Mouse (Mus musculus) forebrain, embryonic 11.5 days (tissue): ENCODE measurements around the gene Aplp2. TPM values are rescaled to one million over a fixed set of nuclear protein-coding genes. Genes with fewer than 3 reads are reported as not detected.

ENCODE experiments used
- ATAC-seq: fragments of 200-750 bp; cut with Nextera tagmentation; replicated peaks from 2 replicates; pipeline ENCODE4 v1.8.0; 2017; ENCODE audit warnings: moderate TSS enrichment; ENCODE audit not compliant: low FRiP score
- DNase-seq: peaks from one replicate; pipeline ENCODE4 v3.0.0-alpha.2; 2017; ENCODE audit warnings: low spot score
- H3K27ac ChIP-seq: fragments of 300-500 bp; sonication (generic); 2 replicates; pipeline ENCODE4 v1.5.1; 2014; ENCODE audit warnings: low read depth, low read length
- H3K27me3 ChIP-seq: fragments of 300-500 bp; sonication (generic); 2 replicates; pipeline ENCODE4 v1.6.1; 2014; ENCODE audit warnings: mild to moderate bottlenecking, low read length, mixed read lengths; ENCODE audit not compliant: control insufficient read depth, insufficient read depth
- H3K36me3 ChIP-seq: fragments of 300-500 bp; sonication (generic); 2 replicates; pipeline ENCODE4 v1.6.1; 2014; ENCODE audit warnings: mild to moderate bottlenecking, low read length, moderate library complexity, mixed read lengths; ENCODE audit not compliant: control insufficient read depth, insufficient read depth
- H3K4me1 ChIP-seq: fragments of 300-500 bp; sonication (generic); replicated peaks from 2 replicates; pipeline ENCODE4 v1.6.1; 2014; ENCODE audit warnings: low read length, mixed read lengths; ENCODE audit not compliant: control insufficient read depth, insufficient read depth
- H3K4me2 ChIP-seq: fragments of 300-500 bp; sonication (generic); 2 replicates; pipeline ENCODE4 v1.6.1; 2014; ENCODE audit warnings: low read depth, mild to moderate bottlenecking, low read length, moderate library complexity, mixed read lengths; ENCODE audit not compliant: severe bottlenecking
- H3K4me3 ChIP-seq: fragments of 300-500 bp; sonication (generic); 2 replicates; pipeline ENCODE4 v1.5.1; 2014; ENCODE audit warnings: low read depth, low read length
- H3K9ac ChIP-seq: fragments of 300-500 bp; sonication (generic); 2 replicates; pipeline ENCODE4 v1.6.1; 2014; ENCODE audit warnings: low read length
- H3K9me3 ChIP-seq: fragments of 300-500 bp; sonication (generic); 2 replicates; pipeline ENCODE4 v1.6.1; 2016; ENCODE audit warnings: low read length, mixed read lengths; ENCODE audit not compliant: control insufficient read depth
- WGBS: fragments of 180-500 bp; shearing (Covaris S2); extraction: QIAGEN DNeasy Blood & Tissue Kit; methylation state at CpG from one replicate; pipeline ENCODE4 v1.1.7; 2014; 5-methylcytosine and 5-hydroxymethylcytosine counted together
- polyA plus RNA-seq: library from polyadenylated mRNA; unstranded; fragments of >200 nt; fragmentation: Nextera tagmentation; extraction: Ambion mirVana; gene quantifications from 2 replicates; pipeline ENCODE4 v1.2.1, GENCODE M21; 2014

Gene Aplp2
- polyA plus RNA-seq, 1 experiment from 2014 or later: 217 TPM

- ATAC-seq: no peak
- DNase-seq: no peak
- Histone ChIP-seq H3K36me3 (no peaks in the 10 kb centered on the region), H3K9me3 (no peaks in the 10 kb centered on the region), H3K4me1 (no peaks in the 10 kb centered on the region), H3K4me2 (no peak overlapping the region), H3K27ac (no peak overlapping the region), H3K27me3 (no peaks in the 10 kb centered on the region), H3K9ac (no peak overlapping the region), H3K4me3 (no peak overlapping the region)
- WGBS: 96% methylated on average over 3 of the region's 3 CpGs
Observed at GRCm38 (mm10) chr9:31198614-31199013, 13.0 kb downstream of the Aplp2 start.

DNA sequence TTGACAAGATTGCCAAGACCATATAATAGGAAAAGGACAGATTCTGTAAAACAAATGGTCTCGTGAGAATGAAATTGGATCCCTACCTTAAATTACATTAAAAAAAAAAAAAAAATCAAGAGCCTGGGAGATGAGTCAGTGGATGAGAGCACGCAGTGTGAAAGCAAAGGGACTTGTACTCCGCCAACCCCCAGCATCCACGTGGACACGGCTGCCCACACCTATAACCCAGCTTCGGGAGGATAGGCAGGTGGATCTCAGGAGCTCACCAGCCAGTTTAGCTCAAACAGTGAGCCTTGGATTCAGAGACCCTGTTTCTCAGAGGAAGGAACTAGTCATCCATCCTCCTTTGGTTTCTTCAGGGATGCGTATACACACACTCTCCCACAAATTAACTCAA lies 13.8 kb downstream of the Aplp2 start:
- Histone ChIP-seq H3K36me3 (no peaks in the 10 kb centered on the region), H3K4me3 (no peak overlapping the region), H3K4me2 (no peak overlapping the region), H3K27ac (no peak overlapping the region), H3K4me1 (no peaks in the 10 kb centered on the region), H3K9me3 (no peaks in the 10 kb centered on the region), H3K9ac (no peak overlapping the region), H3K27me3 (no peaks in the 10 kb centered on the region)
- WGBS: 96% methylated on average over 7 of the region's 7 CpGs
- ATAC-seq (no peak), DNase-seq (no peak)

DNA sequence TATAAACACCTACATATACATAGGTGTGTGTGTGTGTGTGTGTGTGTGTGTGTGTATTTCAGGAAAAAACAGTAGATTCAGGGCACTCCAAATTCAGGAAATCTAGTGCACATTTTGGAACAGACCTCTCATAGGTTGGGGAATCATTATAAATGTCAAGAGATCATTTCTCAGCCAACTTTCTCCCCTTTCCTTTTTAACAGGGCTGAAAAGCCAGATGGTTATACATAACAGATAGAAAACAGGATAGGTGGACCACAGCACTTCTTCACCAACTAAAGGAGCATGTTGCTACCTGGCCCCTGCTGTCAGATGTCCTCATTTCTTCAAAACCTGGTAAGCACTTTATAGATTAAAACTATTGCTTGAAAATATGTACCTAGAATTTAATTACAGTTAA lies 14.9 kb downstream of the Aplp2 start:
- Histone ChIP-seq H3K9me3 (no peaks in the 10 kb centered on the region), H3K27ac (no peak overlapping the region), H3K27me3 (no peaks in the 10 kb centered on the region), H3K4me3 (no peak overlapping the region), H3K36me3 (no peaks in the 10 kb centered on the region), H3K9ac (no peak overlapping the region), H3K4me1 (no peaks in the 10 kb centered on the region), H3K4me2 (no peak overlapping the region)
- ATAC-seq (no peak), DNase-seq (no peak)

DNA sequence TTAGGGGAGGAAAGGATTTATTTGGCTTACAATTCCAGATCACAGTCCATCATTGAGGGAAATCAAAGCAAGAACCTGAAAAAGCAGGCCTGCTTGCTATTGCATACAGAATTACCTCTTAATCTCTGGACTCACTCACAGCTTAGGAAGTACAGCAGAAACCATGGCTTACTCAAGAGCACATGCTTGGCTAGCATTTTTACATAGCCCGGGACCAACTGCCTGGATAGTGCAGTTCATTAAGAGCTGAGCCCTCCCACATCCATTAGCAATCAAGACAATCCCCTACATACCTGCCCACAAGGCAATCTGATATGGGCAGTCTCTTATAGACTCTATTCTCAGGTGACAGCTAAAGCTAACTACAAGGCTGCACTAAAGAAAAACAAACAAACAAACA lies 16.0 kb downstream of the Aplp2 start:
- 93% methylated on average over 1 of the region's 1 CpGs for WGBS
- H3K4me2 ChIP-seq: no peak overlapping the region

GRCm38 (mm10) chr9:31192378-31192777 lies 19.2 kb downstream of the Aplp2 start:
- no peak overlapping the region for H3K9ac ChIP-seq
- no peak overlapping the region for H3K4me2 ChIP-seq
- ATAC-seq (no peak), DNase-seq (no peak)
- WGBS: 95% methylated on average over 7 of the region's 7 CpGs
- H3K4me3 ChIP-seq: no peak overlapping the region
- no peaks in the 10 kb centered on the region for H3K9me3 ChIP-seq
- H3K27ac ChIP-seq: no peak overlapping the region
- no peaks in the 10 kb centered on the region for H3K4me1 ChIP-seq
- no peaks in the 10 kb centered on the region for H3K36me3 ChIP-seq
- no peaks in the 10 kb centered on the region for H3K27me3 ChIP-seq

More for the DNA sequence above, 16.0 kb downstream of the Aplp2 start:
- DNase-seq (no peak), ATAC-seq (no peak)
- no peak overlapping the region for H3K27ac ChIP-seq
- no peaks in the 10 kb centered on the region for H3K9me3 ChIP-seq
- H3K4me3 ChIP-seq: no peak overlapping the region
- H3K4me1 ChIP-seq: no peaks in the 10 kb centered on the region
- no peaks in the 10 kb centered on the region for H3K27me3 ChIP-seq
- H3K9ac ChIP-seq: no peak overlapping the region
- H3K36me3 ChIP-seq: no peaks in the 10 kb centered on the region

DNA sequence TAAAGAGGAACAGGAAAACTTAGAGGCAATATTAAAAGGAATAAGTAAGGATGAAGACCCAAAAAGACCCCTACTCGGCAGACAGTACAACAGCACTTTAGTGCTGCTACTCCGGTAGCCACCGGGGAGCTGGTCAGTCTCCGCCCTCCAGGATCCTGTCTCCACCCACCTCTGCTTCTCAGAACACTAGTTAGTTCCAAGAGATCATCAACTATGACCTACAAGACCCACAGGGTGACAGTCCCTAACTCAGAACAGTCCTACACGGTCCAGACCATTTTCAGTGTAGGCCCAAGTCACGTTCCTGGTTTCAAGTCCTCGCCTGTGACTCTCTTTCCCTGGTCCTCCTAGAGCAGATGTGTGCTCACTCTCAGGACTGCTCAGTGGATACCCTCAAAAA lies 20.1 kb downstream of the Aplp2 start:
- H3K36me3 ChIP-seq: no peaks in the 10 kb centered on the region
- no peak overlapping the region for H3K4me3 ChIP-seq
- H3K9ac ChIP-seq: no peak overlapping the region
- H3K4me1 ChIP-seq: no peaks in the 10 kb centered on the region
- no peak overlapping the region for H3K4me2 ChIP-seq
- H3K9me3 ChIP-seq: no peaks in the 10 kb centered on the region
- ATAC-seq (no peak), DNase-seq (no peak)
- 73% methylated on average over 7 of the region's 7 CpGs for WGBS
- H3K27me3 ChIP-seq: no peaks in the 10 kb centered on the region
- no peak overlapping the region for H3K27ac ChIP-seq

- ATAC-seq (no peak), DNase-seq (no peak)
- WGBS: 91% methylated on average over 2 of the region's 2 CpGs
- Histone ChIP-seq H3K4me1 (no peaks in the 10 kb centered on the region), H3K4me3 (no peak overlapping the region), H3K9ac (no peak overlapping the region), H3K4me2 (no peak overlapping the region), H3K36me3 (no peaks in the 10 kb centered on the region), H3K27me3 (no peaks in the 10 kb centered on the region), H3K9me3 (no peaks in the 10 kb centered on the region), H3K27ac (no peak overlapping the region)
Observed at GRCm38 (mm10) chr9:31189194-31189593, 22.4 kb downstream of the Aplp2 start.

DNA sequence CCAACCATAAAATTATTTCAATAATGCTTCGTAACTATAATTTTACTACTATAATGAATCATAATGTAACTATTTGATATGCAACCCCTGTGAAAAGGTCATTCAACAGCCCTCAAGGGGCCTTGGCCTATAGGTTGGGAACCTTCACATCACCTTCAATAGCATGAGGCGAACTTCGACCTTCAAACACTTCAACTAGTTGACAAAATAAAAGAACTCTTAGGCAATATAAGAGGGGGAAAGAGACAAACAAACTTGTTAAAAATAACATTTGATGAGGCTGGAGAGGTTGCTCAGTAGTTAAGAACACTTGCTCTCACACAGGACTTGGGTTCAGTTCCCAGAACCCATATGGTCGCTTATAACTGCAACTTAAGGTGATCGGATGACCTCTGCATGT lies 27.2 kb downstream of the Aplp2 start:
- 96% methylated on average over 5 of the region's 5 CpGs for whole genome bisulfite sequencing

GRCm38 (mm10) chr9:31183061-31183460 lies 28.6 kb downstream of the Aplp2 start:
- ATAC-seq (no peak), DNase-seq (no peak)
- no peak overlapping the region for H3K9ac ChIP-seq
- no peaks in the 10 kb centered on the region for H3K4me1 ChIP-seq
- no peaks in the 10 kb centered on the region for H3K36me3 ChIP-seq
- H3K9me3 ChIP-seq: no peaks in the 10 kb centered on the region
- no peak overlapping the region for H3K27ac ChIP-seq
- no peak overlapping the region for H3K4me2 ChIP-seq
- no peaks in the 10 kb centered on the region for H3K27me3 ChIP-seq
- WGBS: 86% methylated on average over 4 of the region's 4 CpGs
- H3K4me3 ChIP-seq: no peak overlapping the region

More for the DNA sequence above, 27.2 kb downstream of the Aplp2 start:
- Histone ChIP-seq H3K27ac (no peak overlapping the region), H3K4me3 (no peak overlapping the region), H3K9me3 (no peaks in the 10 kb centered on the region), H3K36me3 (no peaks in the 10 kb centered on the region), H3K4me2 (no peak overlapping the region), H3K9ac (no peak overlapping the region), H3K27me3 (no peaks in the 10 kb centered on the region), H3K4me1 (no peaks in the 10 kb centered on the region)
- ATAC-seq: no peak
- DNase-seq: no peak
